Mouse (Mus musculus) testis, postnatal 10 days (tissue): ENCODE results near the gene Pheta1.
A peak's percentile ranks its signal among the peaks of the same experiment; 100 is the strongest.

ENCODE experiments used
- DNase-seq: peaks from one replicate; pipeline ENCODE4 v3.0.0; 2021; ENCODE audit warnings: low spot score

Pheta1 gene

DNA sequence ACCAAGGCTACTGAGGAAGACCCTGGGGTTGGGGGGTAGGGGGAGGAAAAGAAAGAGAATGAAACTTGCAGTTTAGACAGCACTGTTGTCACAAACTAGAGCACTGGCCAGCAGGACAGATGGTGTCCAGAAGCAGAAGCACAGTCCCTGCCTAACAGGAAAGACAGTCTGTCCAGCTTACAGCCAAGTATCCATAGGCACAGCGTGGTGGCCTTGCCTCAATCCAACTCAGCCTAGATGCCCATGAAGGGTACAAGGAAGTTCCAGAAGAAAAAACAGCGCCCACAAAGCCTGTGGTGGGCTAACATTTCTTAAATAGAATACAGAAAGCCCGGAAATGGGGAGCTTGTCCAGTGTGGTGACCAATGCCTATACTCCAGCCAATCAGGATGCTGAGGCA, 23.2 kb upstream of the Pheta1 start:
- DNase-seq: no peak

DNA sequence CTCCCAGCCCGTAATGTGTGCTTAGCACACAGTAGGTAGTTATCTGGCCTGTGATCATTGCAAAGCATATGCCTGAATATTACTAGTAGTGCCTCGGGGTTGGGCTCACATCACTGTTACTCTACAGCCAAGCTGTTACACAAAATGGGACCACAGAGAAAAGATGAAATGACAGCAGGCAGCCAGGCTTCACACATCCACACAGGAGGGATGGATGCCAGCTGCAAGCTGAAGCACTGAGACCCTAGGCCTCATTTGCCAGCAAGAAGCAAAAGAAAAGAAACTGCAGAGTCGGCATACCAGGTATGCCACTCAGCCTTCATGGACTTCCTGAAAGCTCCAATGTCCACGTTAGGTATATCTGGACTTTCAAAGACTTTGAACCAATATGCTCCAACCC, 20.9 kb upstream of the Pheta1 start:
- no peak for DNase-seq

DNA sequence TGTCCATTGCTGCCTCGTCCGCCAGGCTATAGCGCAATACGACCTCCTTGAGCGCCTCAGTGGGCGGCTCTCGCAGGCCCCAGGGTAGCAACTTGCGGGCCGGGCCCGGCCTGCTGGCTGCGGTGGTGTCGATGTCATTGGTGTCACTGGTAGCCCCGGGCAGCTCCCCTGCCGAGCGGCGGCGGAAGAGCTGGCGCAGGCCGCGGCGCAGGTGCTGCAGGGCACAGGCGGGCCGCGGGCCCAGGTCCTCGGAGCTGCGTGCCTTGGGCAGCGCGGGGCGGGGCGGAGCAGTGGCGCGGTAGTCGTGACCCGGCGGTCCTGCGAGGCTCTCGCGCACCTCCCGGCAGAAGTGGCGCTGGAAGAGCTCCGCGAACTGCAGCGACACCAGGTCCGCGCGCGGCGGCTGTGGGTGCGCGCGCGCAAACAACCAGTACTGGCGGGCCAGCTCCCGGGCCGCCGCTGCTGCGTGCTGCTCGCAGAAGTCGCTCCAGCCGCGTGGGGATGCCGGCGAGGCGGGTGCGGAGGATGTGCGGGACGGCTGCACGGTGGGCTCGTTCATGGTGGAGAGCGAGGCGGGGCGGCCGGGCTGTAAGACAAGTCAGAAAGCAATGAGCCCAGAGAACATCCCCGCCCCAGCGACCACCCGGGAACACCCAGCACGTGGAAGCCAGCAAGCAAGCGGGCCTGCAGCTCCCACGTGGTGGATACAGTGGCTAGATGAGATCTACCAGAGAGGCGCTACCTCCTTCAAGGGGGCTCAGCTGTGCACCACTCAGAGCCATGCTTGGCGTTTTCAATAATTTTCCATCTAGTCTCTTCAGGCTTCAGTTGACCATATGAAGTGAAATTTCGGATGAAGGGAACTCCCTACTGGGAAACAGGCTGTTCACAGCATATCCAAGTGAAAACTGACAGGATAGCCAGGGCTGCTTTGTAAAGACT, 20.0 kb upstream of the Pheta1 start:
- DNase-seq: no peak

DNA sequence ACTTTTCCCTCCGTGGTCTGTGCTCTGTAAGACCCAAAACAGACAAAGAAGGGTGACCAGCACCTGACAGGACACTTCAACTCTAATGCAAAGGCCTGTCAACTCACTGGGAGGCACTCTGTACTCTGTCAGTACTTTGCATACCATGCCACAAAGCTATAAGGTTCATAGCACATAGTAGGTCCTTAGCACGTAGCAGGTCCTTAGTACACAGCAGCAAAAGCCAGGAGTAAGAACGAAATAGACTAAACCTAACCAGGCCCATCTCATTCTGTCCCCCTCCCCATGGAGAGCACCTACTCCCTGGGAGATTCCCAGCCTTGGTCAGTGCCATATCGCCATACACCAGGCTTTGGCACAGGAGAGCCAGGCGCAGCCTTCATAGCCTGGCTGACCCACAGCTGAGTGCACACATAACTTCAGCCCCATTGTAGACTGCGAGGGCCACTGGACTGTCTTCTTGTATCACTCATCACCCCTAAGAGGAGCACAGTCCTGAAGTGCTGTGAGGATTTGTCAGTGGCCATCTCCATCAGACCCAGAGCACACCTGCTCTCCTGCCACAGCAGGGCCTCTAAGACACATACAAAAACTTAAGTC, 17.7 kb upstream of the Pheta1 start:
- no peak for DNase-seq

DNA sequence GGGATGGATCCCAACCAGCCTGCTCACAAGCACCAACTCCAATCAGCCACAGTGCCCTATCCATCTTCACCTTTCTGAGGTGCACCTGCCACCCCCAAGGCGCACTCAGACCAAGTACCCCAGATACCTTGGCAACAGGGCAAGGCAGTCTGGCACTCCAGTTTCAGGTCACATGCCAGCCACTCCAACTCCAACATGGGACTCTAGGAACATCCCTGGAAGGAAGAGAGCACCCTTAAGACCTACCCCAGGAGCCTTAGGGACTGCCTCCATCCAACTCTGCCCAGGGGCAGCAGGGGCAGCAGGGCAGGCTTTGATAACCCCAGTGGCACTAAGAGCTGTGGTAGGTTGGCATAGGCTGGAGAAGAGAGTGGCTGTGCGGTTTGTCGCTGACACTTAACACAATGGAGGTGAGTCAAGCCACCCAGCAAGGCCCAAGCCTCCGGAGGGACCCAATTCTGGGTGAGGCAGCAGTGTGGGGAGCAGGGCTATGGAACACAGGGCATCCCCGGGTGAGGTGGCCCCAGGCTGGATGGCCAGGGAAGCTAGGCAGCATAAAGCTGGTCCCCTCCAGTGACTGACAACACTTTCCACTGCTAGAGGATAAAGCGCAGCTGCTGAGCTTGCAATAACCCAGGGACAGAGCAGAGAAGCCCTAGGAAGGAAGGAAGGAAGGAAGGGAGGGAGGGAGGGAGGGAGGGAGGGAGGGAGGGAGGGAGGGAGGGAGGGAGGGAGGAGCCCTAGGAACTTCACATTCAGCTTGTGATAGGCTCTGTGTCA, 16.2 kb upstream of the Pheta1 start:
- no peak for DNase-seq

DNA sequence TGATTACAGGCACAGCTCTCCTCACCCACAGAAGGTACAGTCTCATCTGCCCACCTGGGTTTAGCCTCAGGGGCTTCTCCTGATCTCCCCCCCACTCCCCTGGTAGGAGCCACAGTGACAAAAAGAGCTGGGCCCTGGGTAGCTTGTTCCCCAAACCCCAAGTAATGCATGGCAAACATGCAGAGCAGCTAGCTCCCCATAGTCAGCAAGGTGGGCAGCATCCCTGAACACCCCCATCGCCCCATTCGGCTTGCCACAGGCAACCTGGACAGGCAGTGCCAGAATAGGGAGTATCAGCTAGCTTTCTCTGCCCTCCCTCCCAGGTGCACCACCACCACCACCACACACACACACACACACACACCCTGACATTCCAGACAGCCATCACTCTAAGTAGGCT, 15.6 kb upstream of the Pheta1 start:
- DNase-seq: no peak

DNA sequence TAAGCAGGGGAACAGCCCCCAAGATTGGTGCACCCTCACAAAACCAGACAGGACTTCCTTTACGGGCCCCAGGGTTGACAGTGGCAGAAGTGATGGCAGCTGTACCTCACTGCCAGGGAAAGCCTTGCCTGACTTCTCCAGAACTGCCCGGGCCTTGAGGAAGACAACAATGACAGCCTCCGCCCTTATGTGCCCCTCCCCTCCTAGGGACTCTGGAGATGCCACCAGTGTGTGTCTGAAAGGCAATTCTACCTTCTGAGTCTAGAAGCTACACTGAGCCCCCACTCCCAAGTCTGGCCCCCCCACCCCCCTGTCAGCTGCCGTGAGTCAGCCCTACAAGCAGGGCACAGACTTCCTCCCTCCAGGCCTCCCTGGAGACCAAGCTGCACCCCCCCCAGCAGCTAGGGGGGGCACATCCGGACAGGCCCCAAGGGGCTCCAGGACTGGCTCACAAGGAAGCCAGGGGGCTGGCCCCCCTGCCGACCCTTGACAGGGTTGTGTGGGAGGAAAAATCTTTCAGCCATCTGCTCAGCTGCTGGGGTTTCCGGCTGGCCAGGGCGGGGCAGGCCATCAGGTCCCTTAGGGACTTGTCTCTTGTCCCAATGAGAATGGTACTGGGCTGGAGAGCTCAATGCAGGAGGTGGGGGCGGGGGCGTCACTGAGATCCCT, 15.1 kb upstream of the Pheta1 start:
- DNase-seq: no peak

DNA sequence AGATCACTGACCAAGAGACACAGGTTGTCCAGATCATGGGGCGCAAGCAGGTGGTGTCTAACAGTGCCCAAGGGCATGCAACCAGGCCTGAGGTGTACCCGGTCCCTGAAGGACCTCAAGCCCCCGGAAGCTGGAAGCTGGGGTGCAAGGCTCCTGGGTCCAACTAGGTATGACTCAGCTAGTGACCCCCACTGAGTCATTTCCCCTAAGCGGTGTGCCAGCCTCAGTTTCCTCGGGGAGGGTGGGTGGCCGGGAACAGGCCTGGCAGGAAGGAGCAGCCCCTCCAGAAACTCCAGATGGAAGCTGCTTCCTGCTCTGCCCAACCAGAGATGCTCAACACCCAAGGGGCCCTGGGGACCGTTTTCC, 14.6 kb upstream of the Pheta1 start:
- DNase-seq: no peak

DNA sequence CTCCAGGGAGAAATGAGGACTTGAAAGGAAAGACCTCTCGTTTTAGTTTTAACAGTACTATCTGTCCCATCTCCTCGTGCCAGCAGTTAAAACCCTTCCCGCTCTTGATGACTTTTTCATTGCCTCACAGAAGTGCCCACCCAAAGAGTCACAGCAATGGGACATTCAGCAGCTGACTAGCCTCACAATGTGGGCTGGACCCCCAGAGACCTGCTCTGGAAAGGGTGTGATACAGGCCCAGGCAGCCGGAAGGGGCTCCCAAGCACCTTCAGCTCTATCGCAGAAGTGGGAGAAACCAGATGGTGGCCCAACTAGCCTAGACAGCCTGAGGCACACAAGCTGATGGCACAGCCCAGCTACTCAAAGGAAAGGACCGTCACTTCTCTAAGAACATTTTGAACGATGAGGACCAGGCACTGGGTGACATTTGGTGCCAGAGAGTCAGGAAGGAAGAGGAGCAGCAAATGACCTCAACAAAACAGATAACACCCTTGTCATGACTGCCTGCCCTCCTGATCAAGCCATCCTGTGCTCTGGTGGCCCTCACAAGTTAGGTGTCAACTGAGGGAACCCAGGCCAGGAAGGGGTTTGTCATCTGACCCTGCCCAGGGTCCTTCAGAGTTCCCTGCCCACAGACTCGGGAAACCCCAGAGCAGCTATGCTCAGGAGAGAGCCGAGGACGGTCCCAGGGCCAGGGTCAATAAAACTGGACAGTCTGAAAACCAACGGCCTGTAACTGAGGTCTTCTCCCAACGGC, 13.6 kb upstream of the Pheta1 start:
- no peak for DNase-seq

DNA sequence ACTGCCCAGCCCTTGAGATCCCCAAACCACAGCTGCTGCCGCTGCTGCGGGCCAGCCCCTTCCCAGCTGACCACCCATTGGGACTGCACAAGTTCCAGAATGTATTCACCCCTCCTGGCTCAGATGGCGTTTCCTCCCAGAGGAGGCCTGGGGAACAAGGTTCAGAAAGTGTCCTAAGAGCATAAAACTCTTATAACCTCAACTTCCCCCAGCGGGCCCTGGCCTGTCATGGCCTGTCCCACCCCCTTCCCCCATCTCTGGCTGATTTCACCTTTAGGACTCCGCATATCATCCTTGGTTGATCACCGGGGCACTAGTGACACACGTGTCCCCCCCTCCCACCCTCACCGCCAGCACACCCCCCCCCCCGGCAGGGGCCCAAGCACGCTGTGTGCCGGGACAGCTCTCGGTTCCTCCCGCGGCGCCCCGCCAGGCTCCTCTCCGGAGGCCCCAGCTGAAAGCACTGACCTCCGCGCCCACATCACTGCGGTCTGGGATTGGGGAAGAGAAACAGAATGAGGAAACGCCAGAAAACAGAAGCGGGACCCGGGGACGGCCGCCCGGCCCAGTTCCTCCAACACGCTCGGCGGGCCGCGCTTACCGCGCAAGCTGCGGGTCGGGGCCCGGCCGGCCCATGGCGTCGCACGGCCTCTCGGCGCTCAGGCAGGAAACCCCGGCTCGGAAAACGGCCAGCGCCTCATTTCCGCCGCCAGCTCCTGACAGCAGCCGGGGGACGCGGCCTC, 12.7 kb upstream of the Pheta1 start:
- peak; percentile 78 for DNase-seq

DNA sequence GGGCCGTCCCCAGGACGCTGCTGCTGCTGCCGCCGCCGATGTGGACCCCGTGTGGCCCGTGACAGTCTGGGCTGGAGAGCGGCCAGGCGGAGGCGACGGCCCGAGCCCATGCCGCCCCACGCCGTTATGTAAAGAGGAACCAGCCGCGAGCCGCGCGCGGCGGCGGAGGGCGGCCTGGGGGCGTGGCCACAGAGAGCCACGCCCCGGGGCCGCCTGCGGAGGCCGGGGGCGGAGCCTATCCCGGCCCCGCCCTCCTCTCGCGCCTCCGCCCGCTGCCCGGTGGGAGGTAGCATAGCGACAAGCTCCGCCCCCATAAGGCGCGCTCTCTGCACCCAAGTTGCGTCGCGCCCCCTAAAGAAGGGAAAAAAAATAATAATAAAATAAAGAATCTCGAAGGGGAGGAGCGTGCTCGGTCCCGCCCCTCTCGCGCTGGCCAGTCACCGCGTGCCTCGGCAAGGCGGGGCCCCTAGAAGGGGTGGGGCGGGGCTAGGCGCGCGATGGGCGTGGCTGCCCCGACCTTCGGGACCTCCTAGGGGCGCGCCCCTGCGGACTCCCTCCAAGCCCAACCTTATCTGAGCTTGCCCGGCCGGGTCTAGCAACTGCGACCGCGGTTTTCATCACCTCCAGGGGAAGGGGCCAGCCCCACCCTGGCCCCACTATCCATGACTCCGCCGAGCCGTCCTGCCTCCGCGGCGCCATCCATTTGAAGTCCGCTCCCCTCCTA, 11.9 kb upstream of the Pheta1 start:
- peak; percentile 95 for DNase-seq

DNA sequence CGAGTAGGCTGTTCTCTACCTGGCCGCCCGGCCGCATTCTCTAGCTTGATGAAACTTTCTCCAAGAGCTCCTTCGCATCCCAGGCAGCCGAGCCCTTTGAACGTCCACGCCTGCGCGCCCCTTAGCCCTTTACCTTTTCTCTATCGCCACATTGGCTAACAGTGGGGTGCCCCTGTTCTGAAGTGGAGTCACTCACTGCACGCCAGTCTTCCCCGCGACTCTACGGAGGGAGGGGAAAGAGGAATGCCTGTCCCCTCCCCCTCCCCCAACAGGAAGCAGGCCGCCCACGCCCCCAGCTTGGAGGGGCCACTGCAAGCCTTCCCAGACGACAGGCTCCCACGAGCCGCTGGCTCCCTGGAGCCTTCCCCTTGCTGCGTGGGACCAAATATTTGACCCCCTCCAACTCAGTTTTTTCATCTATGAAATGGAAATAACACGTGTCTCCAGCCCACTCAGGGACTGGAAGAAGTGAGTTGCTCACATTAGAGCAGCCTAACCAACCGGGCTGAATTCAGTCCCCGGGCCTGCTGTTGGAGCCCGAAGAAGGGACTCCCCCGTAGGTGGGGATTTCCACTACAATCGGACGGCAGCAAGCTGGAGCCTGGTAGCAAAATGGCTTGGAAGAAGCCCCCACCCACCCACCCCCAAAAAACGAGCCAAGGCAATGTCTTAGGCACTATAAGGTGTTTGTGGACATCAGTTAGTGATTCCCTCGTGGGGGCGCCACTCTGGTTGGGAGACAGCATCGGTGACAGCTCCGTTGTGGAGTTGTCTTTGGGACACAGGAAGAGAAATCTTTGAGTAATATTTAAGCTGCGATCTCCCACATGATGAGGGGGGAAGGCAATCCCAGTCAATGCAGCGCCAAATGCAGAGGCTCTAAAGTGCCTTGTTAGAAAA, 11.1 kb upstream of the Pheta1 start, which contains the start of gene Sh2b3:
Sh2b3 (minus strand) TSS at position 206 of the 900 bp plus-strand sequence.
- peak; percentile 65 for DNase-seq

DNA sequence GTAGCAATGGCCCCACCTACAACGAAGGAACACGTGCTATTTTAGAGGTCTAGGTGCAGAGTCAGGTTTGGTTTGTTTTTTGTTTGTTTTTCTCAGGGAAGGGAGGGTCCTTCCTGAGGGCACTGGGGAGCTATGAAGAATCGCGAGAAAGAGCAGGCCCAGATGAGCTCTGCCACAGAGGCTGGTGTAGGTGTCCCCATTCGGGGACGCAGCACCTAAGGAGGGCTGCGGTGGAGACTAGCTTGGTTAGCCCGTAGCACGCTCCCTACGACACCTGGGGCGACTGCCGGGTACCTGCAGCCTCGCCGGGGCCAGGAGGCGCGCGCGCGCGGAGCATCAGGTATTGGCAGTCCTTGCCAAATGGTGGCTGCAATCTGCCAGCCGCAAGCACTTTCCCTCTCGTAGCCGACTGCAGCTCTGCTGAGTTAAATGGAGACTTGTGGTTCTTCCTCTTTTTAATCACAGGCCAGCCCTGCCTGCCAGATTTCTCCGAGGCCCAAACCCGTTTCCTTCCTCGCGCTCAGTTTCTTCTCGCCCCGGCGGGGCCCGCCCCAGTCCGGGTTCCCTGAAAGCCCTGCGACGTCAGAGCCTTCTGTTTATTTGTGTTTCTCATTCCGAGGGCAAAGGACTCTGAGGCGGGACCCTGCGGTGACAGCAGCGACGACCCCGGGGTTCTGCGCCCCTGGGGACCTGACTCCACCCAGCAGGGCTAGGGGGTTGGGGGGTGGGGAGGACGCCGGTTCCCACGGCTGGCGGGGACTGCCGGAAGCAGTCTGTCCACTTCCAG, 10.2 kb upstream of the Pheta1 start:
- no peak for DNase-seq

DNA sequence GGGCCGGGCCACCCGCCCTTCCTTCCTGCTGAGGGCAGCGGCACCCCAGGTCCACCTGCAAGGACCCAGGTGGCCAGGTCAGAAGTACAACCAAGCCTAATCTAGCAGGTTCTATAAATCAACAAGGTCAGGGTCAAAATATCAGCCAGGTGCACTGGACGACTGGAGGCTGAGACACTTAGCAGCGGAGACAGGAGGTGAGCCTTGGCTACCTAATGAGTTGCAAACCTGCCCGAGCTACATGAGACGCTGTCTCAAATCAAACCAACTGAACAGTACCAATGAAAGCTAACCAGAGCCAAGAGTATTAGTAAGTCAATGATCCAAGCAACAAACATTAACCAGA, 9.7 kb upstream of the Pheta1 start:
- no peak for DNase-seq

DNA sequence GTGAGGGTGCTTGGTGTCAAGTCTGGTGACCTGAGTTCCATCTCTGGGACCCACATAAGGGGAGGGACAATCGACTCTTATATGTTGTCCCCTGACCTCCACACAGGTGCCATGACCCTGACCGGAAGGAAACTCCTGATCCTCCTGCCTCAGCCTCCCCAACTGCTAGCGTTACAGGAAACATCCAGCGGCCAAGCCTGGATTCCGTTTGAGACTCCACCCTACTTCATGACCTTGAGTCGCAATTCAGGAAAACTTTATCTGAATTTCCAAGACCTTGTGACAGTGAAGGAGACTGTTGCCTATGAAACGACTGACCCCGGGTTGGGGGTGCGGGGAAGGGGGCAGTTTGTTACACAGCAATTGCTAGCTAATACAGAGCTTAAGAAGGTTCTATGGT, 7.3 kb upstream of the Pheta1 start:
- no peak for DNase-seq

DNA sequence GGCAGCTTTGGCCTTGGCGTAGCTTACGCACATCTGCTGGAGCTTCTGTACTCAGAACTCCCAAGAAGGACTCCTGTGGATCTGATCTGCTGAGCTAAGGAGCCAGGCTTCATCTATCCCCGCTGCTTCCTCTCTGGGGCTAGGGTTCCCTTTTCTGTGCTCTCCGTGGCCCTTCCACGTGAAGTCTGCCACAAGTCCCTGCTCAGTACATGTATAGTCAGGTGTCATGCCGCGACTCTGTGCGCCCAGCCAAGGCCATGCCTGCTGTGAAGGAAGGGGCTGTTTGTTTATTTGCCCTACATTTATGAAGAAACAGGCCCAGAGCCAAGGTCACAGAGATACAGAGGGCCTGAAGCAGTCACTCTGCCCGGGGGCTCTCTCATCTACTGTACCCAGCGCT, 6.8 kb upstream of the Pheta1 start:
- no peak for DNase-seq

DNA sequence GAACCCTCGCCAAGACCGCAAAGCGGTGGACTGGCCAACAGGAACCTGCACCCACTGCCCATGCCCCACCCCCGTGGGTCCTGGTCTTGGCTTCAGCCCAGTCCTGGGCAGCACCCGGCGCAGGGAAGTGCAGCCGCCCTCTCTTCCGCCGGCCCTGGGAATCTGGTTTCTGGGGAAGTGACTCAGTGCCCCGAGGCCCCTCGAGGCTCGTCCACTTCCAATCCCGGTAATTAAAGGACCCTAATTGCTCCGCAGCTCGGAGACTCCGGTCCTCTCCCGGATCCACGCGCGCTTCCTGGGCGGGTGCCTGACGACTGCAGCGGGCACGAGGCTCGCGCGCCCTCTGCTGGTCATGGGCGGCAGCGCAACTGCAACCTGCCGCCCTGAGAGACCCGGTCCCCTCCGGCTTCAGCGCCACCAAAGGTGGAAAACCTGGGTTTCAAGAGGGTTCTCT, 6.1 kb upstream of the Pheta1 start:
- DNase-seq: peak; percentile 92
